Mouse (Mus musculus): ENCODE data around the gene Sod2. TPM values are rescaled to one million over a fixed set of nuclear protein-coding genes. Genes with fewer than 3 reads are reported as not detected.
"Not testable (repeated sequence)": the region's sequence is repeated elsewhere in the genome, so short reads cannot be mapped to it uniquely, and the experiment has no call there.

Gene Sod2
- polyA plus RNA-seq, 1 experiment from 2014 or later: 95.4 TPM

DNA sequence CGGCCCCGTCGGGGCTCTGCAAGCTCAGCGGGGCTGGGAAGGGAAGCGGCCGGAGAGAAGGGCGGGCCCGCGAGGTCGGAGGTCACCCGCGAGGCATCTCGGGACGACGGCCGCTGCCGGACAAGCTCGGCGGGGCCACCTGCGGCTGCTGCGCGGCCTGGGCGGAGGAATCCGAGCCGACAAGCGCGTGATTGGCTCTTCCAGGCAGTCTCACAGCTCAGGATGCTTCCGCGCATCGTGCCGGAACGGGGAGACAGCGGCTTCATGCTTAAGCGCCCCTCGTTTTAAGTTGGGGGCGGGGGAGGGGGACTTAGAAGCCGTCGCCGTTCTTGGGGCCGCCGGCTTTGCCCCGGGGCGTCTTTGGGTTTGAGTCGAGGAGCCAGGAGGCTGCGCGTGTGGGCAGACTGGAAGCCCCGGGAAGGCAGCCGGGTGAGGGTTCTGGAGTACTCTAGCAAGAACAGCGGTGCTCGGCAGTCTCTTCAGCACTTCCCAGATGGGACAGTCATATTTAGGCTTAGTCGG, 14.1 kb upstream of the Sod2 start:
- H3K4me1 ChIP-seq: peaks cover 14% of the 10 kb centered on the region
- H3K4me3 ChIP-seq: peak overlapping the region; percentile 89
- H3K27me3 ChIP-seq (replicated peaks; ENCODE audit: low read depth, poor library complexity, severe bottlenecking): no peaks in the 10 kb centered on the region
- under 1% methylated on average over 51 of the region's 51 CpGs for WGBS
- H3K9me3 ChIP-seq: 0 out of 2 replicates have a peak, but pooled peaks cover 3% of the 10 kb centered on the region
- peak; percentile 96 for DNase-seq (ENCODE audit: low spot score)
- peak overlapping the region; percentile 100 for H3K27ac ChIP-seq (replicated peaks)
- H3K36me3 ChIP-seq (replicated peaks): peaks cover 20% of the 10 kb centered on the region

DNA sequence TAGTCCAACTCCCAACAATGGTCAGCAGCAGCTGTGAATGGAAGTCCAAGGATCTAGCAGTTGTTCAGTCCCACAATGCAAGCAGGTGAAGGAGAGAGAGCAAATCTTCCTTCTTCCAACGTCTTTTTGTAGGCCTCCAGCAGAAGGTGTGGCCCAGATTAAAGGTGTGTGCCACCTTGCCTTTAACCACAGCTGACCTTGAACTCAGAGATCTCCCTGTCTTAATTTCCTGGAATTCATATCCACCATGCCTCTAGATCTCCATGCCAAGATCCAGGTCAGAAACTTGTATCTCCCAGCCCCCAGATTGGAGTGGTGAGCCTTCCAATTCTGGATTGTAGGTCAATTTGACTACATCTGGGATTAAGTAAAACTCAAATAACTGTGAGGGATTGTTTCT, 12.6 kb upstream of the Sod2 start, which contains the start of gene Wtap:
TSS of gene Wtap (minus strand) at position 101 of the 400 bp plus-strand sequence.
- DNase-seq (ENCODE audit: low spot score): no peak
- 82% methylated on average over 1 of the region's 1 CpGs for WGBS
- H3K36me3 ChIP-seq (replicated peaks): peaks cover 4% of the 10 kb centered on the region; the same call in 1 of the 2 replicates
- no peaks in the 10 kb centered on the region for H3K27me3 ChIP-seq (replicated peaks; ENCODE audit: low read depth, poor library complexity, severe bottlenecking)
- H3K4me3 ChIP-seq: peak within 1 kb of the TSS; percentile 89
- H3K9me3 ChIP-seq: no peaks in the 10 kb centered on the region
- H3K4me1 ChIP-seq: peaks cover 14% of the 10 kb centered on the region
- peak within 1 kb of the TSS; percentile 100 for H3K27ac ChIP-seq (replicated peaks)

GRCm38 (mm10) chr17:12996345-12996744, 10.3 kb upstream of the Sod2 start:
- no peaks in the 10 kb centered on the region for H3K9me3 ChIP-seq
- peak; percentile 44 for DNase-seq (ENCODE audit: low spot score)
- H3K36me3 ChIP-seq (replicated peaks): no peaks in the 10 kb centered on the region
- H3K27ac ChIP-seq (replicated peaks): no peak overlapping the region
- H3K27me3 ChIP-seq (replicated peaks; ENCODE audit: low read depth, poor library complexity, severe bottlenecking): no peaks in the 10 kb centered on the region
- H3K4me3 ChIP-seq: no peak overlapping the region
- 28% methylated on average over 3 of the region's 3 CpGs for WGBS
- peaks cover 6% of the 10 kb centered on the region; the same call in 1 of the 2 replicates for H3K4me1 ChIP-seq

- no peaks in the 10 kb centered on the region for H3K36me3 ChIP-seq (replicated peaks)
- H3K27me3 ChIP-seq (replicated peaks; ENCODE audit: low read depth, poor library complexity, severe bottlenecking): no peaks in the 10 kb centered on the region
- WGBS: 87% methylated on average over 5 of the region's 5 CpGs
- no peak overlapping the region for H3K4me3 ChIP-seq
- H3K27ac ChIP-seq (replicated peaks): no peak overlapping the region
- peaks cover 5% of the 10 kb centered on the region; the same call in 1 of the 2 replicates for H3K4me1 ChIP-seq
- DNase-seq (ENCODE audit: low spot score): no peak
- H3K9me3 ChIP-seq: no peaks in the 10 kb centered on the region
Observed at GRCm38 (mm10) chr17:12997890-12998289, 8.8 kb upstream of the Sod2 start.

DNA sequence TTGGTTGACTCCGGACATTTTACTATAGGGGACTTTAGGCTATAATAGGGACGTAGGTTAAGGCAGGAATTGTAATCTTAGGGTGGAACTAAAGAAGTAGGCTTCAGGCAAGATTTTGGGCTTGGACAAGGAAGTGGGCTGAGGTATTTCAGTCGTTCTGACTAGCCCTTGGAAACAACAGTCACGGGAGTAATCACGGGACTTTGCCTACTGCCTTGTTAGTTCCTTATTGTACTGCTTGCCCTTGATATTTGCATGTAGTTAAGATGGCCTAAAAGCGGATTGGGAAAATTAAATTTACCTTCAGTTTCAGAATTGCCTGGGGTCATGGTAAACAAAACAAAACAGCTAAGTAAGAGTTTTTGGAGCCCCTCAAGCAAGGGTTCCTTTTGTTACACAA, 7.6 kb upstream of the Sod2 start:
- no peak for DNase-seq (ENCODE audit: low spot score)
- no peaks in the 10 kb centered on the region for H3K9me3 ChIP-seq
- no peaks in the 10 kb centered on the region for H3K4me1 ChIP-seq
- no peak overlapping the region for H3K4me3 ChIP-seq
- H3K36me3 ChIP-seq (replicated peaks): no peaks in the 10 kb centered on the region
- no peaks in the 10 kb centered on the region for H3K27me3 ChIP-seq (replicated peaks; ENCODE audit: low read depth, poor library complexity, severe bottlenecking)
- no peak overlapping the region for H3K27ac ChIP-seq (replicated peaks)
- WGBS: 75% methylated on average over 6 of the region's 6 CpGs

GRCm38 (mm10) chr17:13002243-13002642, 4.4 kb upstream of the Sod2 start:
- not testable (repeated sequence) for H3K27ac ChIP-seq (replicated peaks); H3K9me3 ChIP-seq; DNase-seq (ENCODE audit: low spot score); H3K4me1 ChIP-seq; H3K4me3 ChIP-seq; H3K27me3 ChIP-seq (replicated peaks; ENCODE audit: low read depth, poor library complexity, severe bottlenecking); H3K36me3 ChIP-seq (replicated peaks)
- 93% methylated on average over 5 of the region's 5 CpGs for WGBS

GRCm38 (mm10) chr17:13004436-13004835, 2.2 kb upstream of the Sod2 start:
- H3K36me3 ChIP-seq (replicated peaks); H3K4me3 ChIP-seq; H3K9me3 ChIP-seq; DNase-seq (ENCODE audit: low spot score); H3K27ac ChIP-seq (replicated peaks); H3K27me3 ChIP-seq (replicated peaks; ENCODE audit: low read depth, poor library complexity, severe bottlenecking): not testable (repeated sequence)
- WGBS: 78% methylated on average over 2 of the region's 2 CpGs
- H3K4me1 ChIP-seq: peaks cover 16% of the 10 kb centered on the region

DNA sequence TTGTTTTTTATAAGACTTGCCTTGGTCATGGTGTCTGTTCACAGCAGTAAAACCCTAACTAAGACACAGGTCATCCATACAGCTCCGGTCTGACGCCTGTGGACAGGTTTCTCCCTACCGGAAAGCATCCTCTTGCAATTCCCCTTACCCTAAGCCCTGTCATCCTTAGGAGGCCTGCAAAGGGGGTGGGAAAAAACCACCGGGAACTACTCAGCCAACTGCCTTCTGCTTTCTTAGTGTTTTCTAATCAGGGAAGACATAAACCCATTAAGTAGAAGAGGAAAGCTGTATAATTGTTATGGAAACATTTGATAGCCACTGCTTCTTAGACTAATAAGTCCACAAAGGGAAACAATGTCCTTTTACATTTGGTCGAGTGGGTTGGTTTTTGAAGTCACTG, 338 bp downstream of the Sod2 start:
- H3K27me3 ChIP-seq (replicated peaks; ENCODE audit: low read depth, poor library complexity, severe bottlenecking): no peaks in the 10 kb centered on the region
- peaks cover 16% of the 10 kb centered on the region for H3K4me1 ChIP-seq
- 52% methylated on average over 5 of the region's 5 CpGs for WGBS
- DNase-seq (ENCODE audit: low spot score): peak; percentile 12
- H3K9me3 ChIP-seq: no peaks in the 10 kb centered on the region
- H3K27ac ChIP-seq (replicated peaks): no peak overlapping the region
- H3K36me3 ChIP-seq (replicated peaks): peaks cover 15% of the 10 kb centered on the region
- H3K4me3 ChIP-seq: peak overlapping the region; percentile 75

DNA sequence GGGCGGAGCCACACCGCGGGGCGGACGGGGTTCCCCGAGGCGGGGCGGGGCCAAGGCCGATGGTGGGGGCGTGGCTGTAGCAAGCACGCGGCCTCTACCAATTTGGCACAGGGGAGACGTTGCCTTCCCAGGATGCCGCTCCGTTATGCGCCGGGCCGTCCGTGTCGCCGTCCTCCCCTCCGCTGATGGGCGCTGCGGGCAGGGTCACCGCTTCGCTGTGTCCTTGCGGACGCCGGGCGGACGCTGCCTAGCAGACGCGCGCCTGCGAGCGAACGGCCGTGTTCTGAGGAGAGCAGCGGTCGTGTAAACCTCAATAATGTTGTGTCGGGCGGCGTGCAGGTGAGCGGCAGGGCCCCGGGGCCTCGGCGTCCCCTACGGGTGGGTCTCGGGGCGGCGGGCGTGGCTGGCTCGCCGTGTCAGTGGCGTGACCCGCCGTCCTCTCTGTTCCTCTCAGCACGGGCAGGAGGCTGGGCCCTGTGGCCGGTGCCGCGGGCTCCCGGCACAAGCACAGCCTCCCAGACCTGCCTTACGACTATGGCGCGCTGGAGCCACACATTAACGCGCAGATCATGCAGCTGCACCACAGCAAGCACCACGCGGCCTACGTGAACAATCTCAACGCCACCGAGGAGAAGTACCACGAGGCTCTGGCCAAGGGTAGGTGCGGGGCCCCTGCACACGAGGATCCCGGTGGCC, 1.2 kb downstream of the Sod2 start:
- DNase-seq (ENCODE audit: low spot score): peak; percentile 99
- peaks cover 16% of the 10 kb centered on the region for H3K4me1 ChIP-seq
- H3K9me3 ChIP-seq: no peaks in the 10 kb centered on the region
- no peaks in the 10 kb centered on the region for H3K27me3 ChIP-seq (replicated peaks; ENCODE audit: low read depth, poor library complexity, severe bottlenecking)
- H3K27ac ChIP-seq (replicated peaks): peak overlapping the region; percentile 86
- under 1% methylated on average over 76 of the region's 76 CpGs for WGBS
- H3K36me3 ChIP-seq (replicated peaks): peaks cover 24% of the 10 kb centered on the region
- peak overlapping the region; percentile 75 for H3K4me3 ChIP-seq

DNA sequence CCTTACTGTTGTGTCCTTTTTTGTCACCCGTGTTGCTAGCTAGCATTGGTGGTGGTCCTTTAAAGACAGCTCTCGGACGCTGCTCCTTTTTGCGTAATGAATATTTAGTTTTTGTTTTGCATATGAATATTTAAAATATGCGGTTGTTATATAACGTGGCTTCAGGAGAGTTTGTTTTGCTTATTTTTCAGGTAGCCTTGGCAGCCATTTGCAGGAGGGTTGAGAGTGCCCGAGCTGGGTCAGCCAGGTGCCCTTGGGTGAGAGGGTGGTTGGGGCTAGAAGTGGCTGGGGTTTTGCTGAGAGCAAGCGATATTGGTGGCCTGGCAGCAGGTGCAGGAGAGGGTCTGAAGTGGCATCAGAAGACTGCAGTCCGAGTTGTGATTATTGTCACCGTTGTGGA, 1.9 kb downstream of the Sod2 start:
- H3K4me3 ChIP-seq: peak overlapping the region; percentile 75
- 3% methylated on average over 10 of the region's 10 CpGs for WGBS
- H3K27me3 ChIP-seq (replicated peaks; ENCODE audit: low read depth, poor library complexity, severe bottlenecking): no peaks in the 10 kb centered on the region
- H3K4me1 ChIP-seq: peaks cover 16% of the 10 kb centered on the region
- H3K36me3 ChIP-seq (replicated peaks): peaks cover 31% of the 10 kb centered on the region
- peak; percentile 21 for DNase-seq (ENCODE audit: low spot score)
- H3K9me3 ChIP-seq: no peaks in the 10 kb centered on the region
- H3K27ac ChIP-seq (replicated peaks): peak overlapping the region; percentile 86

GRCm38 (mm10) chr17:13009887-13010286, 3.2 kb downstream of the Sod2 start:
- H3K27me3 ChIP-seq (replicated peaks; ENCODE audit: low read depth, poor library complexity, severe bottlenecking): no peaks in the 10 kb centered on the region
- H3K4me3 ChIP-seq: no peak overlapping the region
- no peak overlapping the region for H3K27ac ChIP-seq (replicated peaks)
- WGBS: 40% methylated on average over 3 of the region's 3 CpGs
- peak; percentile 15 for DNase-seq (ENCODE audit: low spot score)
- H3K9me3 ChIP-seq: no peaks in the 10 kb centered on the region
- peaks cover 43% of the 10 kb centered on the region for H3K36me3 ChIP-seq (replicated peaks)
- H3K4me1 ChIP-seq: peaks cover 16% of the 10 kb centered on the region

- WGBS: 78% methylated on average over 3 of the region's 3 CpGs
- Histone ChIP-seq H3K4me3 (no peak overlapping the region), H3K36me3 (replicated peaks) (peaks cover 58% of the 10 kb centered on the region), H3K9me3 (no peaks in the 10 kb centered on the region), H3K27me3 (replicated peaks; ENCODE audit: low read depth, poor library complexity, severe bottlenecking) (no peaks in the 10 kb centered on the region), H3K4me1 (peaks cover 8% of the 10 kb centered on the region), H3K27ac (replicated peaks) (no peak overlapping the region)
- no peak for DNase-seq (ENCODE audit: low spot score)
Observed at GRCm38 (mm10) chr17:13013316-13013715, 6.7 kb downstream of the Sod2 start.

GRCm38 (mm10) chr17:13036627-13037192, 30.1 kb downstream of the Sod2 start:
- not testable (repeated sequence) for H3K27me3 ChIP-seq (replicated peaks; ENCODE audit: low read depth, poor library complexity, severe bottlenecking); H3K9me3 ChIP-seq; H3K27ac ChIP-seq (replicated peaks); DNase-seq (ENCODE audit: low spot score); H3K4me1 ChIP-seq; H3K36me3 ChIP-seq (replicated peaks); H3K4me3 ChIP-seq
- WGBS: 77% methylated on average over 4 of the region's 12 CpGs
